Mouse (Mus musculus) ES-E14 (cell line): Measurements from ENCODE around the gene Tomm70a.

Source experiments
- CHD2 ChIP-seq: IDR thresholded peaks from 2 replicates; pipeline ENCODE4 v1.6.1; 2014; ENCODE audit warnings: mild to moderate bottlenecking, low read depth, low read length, inconsistent platforms
- HCFC1 ChIP-seq: IDR thresholded peaks from 2 replicates; pipeline ENCODE4 v1.6.1; 2012; ENCODE audit warnings: low read length, inconsistent platforms, borderline replicate concordance; ENCODE audit not compliant: insufficient read depth
- MAFK ChIP-seq: IDR thresholded peaks from 2 replicates; pipeline ENCODE4 v1.6.1; 2014; ENCODE audit warnings: mild to moderate bottlenecking, low read depth, low read length, inconsistent platforms; ENCODE audit not compliant: insufficient read depth
- ZC3H11A ChIP-seq: IDR thresholded peaks from 2 replicates; pipeline ENCODE4 v1.6.1; 2012; ENCODE audit warnings: low read depth, mild to moderate bottlenecking, inconsistent platforms, low read length, borderline replicate concordance
- ZNF384 ChIP-seq: IDR thresholded peaks from 2 replicates; pipeline ENCODE4 v1.6.1; 2012; ENCODE audit warnings: low read depth, low read length, inconsistent platforms

DNA sequence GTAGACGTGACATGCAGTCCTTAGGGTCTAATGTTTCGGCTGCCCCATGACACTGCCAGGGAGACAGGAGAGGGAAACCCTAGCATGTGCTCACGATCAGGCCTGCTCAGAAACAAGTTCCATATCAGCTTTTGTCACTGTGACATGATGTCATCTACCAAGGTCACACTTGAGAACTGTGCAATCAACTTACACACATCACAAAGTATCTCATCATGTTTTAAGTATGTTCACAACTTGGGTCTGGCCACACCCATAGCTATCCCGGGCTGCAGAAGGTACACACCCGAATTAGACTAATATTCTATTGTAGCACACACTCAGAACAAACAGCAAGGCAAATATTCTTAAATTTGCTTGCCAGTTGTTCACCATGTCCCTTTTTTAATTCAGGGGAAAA is 60.5 kb downstream of the Tomm70a start:
- TF ChIP-seq CHD2 = no peak
- TF ChIP-seq MAFK = no peak
- no peak for TF ChIP-seq ZC3H11A
- no peak for TF ChIP-seq ZNF384
- no peak for TF ChIP-seq HCFC1
